Mouse (Mus musculus) frontal cortex, postnatal 36 days (tissue): ENCODE results near the gene Zfyve1.

Source experiments
- DNase-seq, 2 experiments: peaks; one replicate each; pipeline ENCODE4 v3.0.0; 2022; ENCODE audit warnings: low spot score in 2 of 2

The Zfyve1 gene

DNA sequence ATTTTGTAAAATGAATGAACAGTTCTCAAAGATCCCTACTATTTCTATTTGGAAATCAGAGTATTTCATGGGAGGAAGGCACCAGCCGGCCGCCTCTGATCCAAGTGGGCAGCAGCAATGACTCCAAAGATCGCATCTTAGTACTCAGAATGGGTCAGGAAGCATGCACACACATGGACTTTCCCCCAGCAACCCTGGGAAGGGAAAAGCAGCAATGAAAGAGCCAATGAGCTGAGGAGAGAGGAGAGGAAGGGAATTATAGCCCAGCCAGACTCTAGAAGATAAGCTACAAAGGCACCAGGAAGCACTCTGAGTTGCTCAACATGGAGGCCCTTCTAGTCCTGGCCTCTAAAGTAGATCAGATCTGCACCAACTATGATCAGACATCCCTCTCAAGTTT lies 16.7 kb downstream of the Zfyve1 start:
- no peak for DNase-seq

- no peak for DNase-seq
Observed at GRCm38 (mm10) chr12:83578896-83579569, 18.0 kb downstream of the Zfyve1 start.

DNA sequence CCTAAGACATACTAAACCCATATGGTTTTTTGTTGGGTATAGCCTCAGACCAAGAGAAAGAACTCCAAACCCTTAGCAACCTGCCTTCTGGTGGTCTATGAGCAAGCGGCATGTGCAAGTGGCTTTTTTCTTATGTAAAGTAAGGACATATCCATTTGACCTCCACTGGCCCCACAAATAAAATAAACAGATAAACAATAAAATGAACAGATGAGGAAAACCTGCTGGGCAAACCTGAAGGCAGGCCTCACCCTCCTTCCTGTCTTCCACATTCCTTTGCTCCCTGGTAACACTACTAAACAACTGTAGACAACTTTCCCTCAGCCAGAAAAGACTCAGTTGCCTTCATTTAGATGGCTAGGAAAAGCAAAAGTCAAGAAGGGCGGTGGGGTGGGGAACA lies 18.7 kb downstream of the Zfyve1 start:
- DNase-seq: no peak

DNA sequence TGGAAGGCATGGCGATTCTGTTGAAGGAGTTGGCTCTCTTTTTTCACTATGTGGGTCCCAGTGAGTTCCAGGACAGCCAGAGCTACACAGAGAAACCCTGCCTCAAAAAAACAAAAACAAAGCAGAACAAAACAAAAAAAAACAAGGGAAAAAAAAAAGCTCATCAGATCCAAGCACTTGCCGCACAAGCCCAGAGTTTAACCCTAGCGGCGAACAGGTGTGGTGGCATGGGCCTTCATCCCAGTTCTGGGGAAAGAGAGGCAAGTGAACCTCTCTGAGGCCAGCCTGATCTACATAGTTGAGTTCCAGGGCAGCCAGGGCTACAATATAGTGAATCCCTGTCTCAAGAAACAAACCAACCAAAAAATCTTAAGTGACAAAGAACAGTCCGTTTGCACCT lies 19.6 kb downstream of the Zfyve1 start:
- no peak for DNase-seq

GRCm38 (mm10) chr12:83572717-83573116 lies 24.3 kb downstream of the Zfyve1 start:
- DNase-seq: no peak

GRCm38 (mm10) chr12:83569866-83570265 lies 27.2 kb downstream of the Zfyve1 start:
- DNase-seq: no peak

- no peak for DNase-seq
Observed at GRCm38 (mm10) chr12:83562589-83562988, 34.4 kb downstream of the Zfyve1 start.

DNA sequence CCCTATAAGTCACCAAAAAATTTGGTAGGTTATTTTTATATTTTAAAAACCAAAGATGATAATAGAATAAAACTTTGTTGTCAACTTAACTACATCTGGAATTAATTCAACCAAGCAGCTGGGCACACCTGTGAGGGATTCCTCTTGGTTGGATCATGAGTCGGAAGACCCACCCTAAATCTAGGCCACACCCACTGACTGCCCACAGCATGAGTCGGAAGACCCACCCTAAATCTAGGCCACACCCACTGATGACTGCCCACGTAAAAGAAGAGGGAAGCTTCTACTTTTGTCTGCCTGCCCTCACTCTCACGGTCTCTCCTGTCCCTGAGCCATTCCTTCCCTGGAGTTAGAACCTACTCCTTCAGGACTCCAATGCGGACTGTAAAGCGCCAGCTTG lies 36.8 kb downstream of the Zfyve1 start:
- no peak for DNase-seq

DNA sequence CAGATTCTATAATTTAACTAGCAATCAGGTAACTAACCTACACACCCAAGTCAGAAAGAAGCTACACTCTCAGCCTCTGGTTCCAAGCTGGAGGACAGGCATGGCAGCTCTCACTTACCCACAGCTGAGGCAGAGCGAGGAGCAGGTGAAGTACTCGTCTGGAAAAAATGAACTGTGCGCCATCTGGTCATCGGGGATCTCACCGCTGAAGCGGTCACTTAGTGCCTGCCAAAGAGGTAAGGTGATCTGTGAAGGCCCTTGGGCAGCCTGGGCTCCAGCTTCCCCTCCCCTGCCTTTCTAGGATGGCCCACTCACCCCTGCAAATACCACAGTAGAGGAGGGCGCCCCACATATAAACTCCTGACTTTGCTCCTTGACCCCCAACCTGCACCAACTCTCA lies 38.5 kb downstream of the Zfyve1 start:
- no peak for DNase-seq

DNA sequence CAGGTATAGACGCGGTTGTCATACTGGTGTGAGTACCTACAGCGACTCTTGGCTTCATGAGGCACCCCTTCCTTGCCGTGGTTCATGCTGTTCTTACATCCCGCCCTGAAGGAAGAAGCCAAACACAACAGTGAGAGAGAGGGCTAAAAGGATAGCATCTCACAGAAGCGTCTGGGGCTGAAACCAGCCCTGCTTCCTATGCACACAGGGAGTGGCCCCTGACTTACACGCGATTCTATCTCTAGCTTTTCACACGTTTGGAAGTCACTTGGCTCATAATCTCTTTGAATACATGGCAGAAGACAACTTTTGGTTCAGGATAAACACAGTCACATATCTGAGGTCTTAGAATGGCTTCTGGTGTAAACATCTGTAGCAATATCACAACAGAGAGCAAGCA lies 41.4 kb downstream of the Zfyve1 start:
- no peak for DNase-seq

- no peak for DNase-seq
Observed at GRCm38 (mm10) chr12:83553816-83554215, 43.2 kb downstream of the Zfyve1 start.

GRCm38 (mm10) chr12:83551305-83551704 lies 45.7 kb downstream of the Zfyve1 start:
- DNase-seq: no peak

DNA sequence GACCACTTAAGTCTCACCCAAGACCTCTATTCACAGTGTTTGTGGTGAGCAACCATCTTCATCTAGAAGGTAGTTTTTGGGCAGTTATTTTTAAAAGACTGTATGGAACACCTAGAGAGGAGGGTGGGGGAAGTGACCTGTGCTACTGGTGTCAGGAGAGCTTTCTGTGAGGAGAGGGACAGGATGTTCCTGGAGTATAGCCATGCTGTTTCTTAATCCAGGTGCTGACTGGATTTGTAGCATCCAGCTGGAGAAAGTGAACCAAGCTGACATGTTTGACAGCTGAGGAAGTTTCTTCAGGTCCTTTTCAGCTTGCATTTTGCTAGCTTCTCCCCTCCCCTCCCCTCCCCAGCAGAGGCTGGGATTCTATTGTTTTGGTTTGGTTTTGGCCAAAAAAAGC lies 52.2 kb downstream of the Zfyve1 start:
- DNase-seq: no peak

DNA sequence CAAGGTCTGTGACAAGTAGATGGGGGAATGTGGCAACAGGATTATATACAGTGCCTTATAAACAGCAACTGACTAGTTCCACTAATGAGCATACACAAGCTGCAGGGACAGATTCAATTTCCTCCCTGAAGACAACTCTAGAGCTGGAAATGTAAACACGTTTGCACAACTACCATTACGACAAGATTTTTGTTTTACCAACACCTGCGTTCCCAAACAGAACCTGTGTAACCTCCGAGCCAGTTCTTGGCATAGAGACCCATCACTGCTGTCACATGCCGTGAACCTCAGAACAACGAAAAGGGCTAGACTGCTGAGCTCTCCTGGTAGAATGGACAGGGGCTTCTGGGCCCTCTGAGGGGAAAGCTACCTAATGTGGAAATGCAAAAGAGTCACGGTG lies 53.0 kb downstream of the Zfyve1 start:
- no peak for DNase-seq

DNA sequence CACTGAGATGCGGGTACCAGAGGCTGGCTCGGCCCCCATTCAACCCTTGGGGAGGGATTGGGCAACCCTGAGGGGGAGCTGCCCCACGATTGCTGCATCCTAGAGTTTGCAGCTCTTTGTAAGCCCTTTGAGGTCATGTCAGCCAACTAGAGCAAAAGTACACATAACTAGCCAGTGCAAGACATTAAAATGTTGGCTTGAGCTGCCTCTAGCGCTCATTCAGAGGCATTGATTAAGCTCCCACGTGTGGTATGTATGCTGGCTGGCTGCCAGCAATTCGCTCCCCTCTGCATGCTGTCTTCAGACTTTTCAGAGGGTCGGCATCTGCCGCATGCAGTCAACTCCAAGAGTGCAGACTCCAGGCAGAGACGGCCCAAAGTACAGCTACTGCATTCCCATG lies 61.0 kb downstream of the Zfyve1 start:
- no peak for DNase-seq

DNA sequence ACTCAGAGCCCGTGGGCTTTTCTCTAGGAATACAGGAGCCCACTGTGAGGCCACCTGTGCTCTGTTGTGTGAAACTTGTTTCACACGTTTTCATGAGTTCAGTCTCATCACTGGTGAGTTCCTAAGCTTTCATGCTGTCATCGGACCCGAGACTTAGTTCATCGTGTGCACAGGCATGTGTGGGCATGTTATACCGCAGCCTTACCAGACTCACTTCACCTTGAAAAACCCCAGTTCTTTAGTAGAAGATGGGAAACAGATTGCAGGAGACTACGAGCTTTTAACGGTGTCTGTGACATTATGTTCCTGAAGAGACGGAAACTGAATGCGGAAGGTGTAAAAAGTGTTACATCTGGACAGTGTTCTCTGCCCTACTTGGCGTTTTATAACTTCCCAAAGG lies 61.6 kb downstream of the Zfyve1 start:
- DNase-seq: no peak

DNA sequence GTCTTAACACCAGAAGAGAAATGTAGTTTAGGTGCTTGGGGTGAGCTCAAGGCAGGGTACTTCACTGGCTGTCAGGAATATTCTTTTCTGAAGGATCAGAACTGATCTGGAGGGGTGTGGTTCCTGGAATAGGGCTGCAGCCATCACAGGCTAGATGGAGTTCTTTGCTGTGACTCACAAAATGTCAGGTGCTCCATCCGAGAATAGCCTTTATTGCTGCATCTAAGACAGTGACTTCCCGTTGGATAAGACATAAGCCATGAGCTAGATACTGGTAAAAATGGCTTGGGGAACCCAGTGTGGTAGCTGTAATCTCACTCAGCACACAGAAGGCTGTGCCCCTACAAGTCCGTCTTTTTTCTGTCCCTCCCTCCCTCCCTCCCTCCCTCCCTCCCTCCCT lies 62.8 kb downstream of the Zfyve1 start:
- DNase-seq: no peak

GRCm38 (mm10) chr12:83532966-83533365 lies 64.1 kb downstream of the Zfyve1 start:
- no peak for DNase-seq

GRCm38 (mm10) chr12:83531992-83532391 lies 65.0 kb downstream of the Zfyve1 start:
- DNase-seq: no peak

DNA sequence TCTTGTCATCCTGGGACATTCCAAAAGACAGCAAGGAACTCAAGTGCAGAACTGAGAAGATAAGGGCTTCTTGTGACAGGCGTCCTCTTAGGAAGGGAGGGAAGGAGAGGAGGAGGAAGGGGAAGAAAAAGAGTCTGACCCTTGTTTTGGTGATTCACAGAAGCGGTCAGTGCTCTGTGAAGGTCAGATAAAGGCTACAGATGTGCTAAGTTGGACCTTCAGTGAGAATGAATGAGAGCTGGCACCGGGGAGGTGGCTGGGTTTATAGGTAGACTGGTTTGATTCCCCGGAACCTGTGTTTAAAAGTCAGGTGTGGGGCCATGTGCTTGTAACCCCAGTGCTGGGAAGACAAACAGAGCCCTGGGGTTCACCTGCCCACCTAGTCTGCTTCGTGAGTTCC lies 68.4 kb downstream of the Zfyve1 start:
- DNase-seq: no peak

- no peak for DNase-seq
Observed at GRCm38 (mm10) chr12:83527816-83528215, 69.2 kb downstream of the Zfyve1 start.

DNA sequence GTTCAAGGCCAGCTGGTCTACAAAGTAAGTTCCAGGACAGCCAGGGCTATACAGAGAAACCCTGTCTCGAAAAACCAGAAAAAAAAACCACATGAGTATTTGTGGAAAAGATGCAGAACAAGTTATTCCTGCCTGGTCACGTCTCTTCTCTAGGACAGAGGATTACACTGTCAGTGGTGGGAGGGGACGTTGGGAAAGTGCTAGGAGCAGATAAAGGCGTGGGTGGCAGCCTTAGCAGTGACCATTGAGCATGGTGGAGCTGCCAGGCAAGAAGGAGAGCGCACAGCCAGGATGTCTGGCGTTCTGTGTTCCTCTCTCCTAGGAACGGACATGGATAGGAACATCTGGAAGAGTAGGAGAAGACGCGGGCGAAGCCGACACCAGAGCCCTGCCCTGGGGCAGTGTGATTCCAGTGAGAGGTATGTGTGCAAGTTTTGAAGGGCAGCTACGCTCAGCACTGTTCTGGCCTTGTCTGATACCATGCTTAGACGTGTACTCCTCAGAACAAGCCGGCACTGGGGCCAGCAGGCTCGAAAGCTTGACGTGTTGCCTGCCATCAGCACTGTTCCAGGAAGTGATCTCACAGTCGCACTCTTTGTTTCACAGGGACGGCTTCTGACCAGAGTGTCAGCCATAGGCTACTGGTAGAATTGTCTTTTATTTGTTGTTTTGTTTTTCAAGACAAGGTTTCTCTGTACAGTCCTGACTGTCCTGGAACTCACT lies 71.0 kb downstream of the Zfyve1 start:
- no peak for DNase-seq

GRCm38 (mm10) chr12:83524329-83524728 lies 72.7 kb downstream of the Zfyve1 start:
- no peak for DNase-seq

GRCm38 (mm10) chr12:83523892-83524291 lies 73.1 kb downstream of the Zfyve1 start:
- DNase-seq: no peak
